Mouse (Mus musculus) frontal cortex, postnatal 25 days (tissue): ENCODE measurements at regions not wholly inside any gene's neighbourhood (a gene's known extent, or its start where the extent isn't known, plus 50 kb on each side); places are given as distances from the start of the nearest gene placed in this dataset.

Experiments
- DNase-seq, 2 experiments: peaks; one replicate each; pipeline ENCODE4 v3.0.0; 2022; ENCODE audit warnings: low spot score in 2 of 2

DNA sequence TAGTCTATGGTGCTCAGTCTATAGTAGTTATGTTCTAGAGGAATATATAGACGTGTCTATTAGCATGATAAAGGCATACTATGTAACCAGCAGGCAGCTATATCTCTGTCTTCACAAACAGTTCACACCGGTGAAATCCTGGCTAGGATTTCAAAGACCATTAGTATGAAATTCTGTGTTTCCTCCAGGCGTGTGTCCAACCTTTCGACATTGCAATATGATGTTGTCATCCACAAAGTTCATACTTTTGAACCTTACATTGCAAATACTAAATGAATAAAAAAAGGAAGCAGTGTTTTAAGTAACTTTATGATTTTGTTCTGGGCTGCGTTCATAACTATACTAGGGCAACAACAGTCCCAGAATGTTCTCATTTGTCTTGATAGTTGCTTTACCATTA is 95.2 kb upstream of the Cpeb2 start:
- DNase-seq: no peak

DNA sequence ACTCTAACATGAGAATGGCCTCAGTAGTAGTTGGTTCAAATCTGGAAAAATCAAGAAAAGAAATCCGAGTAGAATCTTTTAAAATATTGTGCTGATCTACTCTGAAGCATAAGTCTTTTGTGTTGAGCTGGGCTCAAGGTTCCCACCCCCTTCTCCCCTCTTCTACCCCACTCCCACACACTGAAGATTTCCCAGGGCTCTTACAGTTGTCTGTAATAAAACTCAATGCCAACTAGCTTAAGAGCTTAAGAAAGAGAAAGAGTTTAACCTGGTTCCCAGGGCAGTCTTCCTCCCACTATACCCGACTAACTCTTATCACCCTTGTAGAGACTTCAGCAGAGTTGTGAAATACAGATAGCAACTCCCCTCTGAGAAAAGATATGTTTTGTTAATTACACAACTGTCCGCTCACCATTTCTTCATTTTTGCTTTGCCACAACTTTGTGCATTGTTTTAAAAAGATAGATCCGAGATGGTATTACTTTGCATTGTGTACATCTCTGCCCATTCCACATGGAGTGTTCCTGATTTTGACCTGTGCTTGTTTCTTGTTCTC is 94.0 kb upstream of the Cpeb2 start:
- no peak for DNase-seq

DNA sequence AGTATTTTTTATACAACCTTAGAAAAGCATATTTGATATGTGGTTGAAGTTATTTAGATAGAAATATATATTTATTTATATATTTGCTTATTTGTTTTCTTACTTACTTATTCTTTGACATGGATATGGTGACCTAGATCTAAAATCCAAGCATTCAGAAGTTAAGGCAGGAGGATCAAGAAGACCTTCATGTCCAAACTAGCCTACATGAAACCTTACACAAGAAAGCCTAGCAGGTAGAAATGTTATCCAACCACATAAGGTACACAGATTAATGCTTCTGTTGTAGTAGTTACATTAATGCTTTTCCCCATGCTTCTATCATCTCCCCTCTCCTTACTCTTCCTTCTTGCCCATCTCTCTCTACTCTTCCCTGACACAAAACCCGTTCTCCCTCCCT is 93.2 kb upstream of the Cpeb2 start:
- DNase-seq: no peak

DNA sequence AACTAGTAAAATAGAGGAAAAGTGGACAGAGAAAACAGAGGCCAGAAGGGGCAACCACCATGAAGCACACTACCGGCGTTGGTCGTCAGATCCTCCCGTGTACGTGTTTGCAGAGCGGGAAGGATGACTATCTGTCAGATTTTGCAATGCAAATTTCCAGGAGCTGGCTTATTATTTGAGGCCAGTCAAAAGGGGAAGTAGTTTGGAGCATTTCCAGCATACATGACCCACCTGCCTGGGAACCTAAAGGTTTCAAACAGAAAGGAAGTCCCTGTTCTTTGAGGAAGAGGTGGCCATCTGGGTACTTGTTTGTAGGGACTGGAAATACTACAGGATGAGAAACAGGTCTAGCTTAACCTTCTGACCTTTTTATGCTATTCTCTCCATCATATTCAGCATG is 87.0 kb upstream of the Cpeb2 start:
- DNase-seq: no peak

DNA sequence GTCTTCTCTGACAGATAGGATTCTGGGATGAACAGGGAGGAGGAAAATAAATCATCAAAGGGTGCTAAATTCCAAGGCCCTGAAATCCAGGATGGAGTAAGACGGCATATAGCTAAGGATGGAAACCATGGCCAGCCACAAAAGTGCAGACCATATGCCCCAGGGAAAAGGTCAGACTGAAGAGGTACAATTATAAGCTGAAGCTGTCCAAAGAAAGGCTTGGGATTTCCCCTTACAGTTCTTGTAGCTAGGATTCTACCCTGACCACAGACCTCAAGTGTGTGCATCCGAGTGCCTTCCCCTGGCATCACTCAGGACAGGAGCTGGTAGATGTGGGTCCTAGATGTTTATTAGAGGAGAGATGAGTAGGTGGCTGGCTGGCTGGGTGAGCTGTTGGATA is 86.0 kb upstream of the Cpeb2 start:
- no peak for DNase-seq

DNA sequence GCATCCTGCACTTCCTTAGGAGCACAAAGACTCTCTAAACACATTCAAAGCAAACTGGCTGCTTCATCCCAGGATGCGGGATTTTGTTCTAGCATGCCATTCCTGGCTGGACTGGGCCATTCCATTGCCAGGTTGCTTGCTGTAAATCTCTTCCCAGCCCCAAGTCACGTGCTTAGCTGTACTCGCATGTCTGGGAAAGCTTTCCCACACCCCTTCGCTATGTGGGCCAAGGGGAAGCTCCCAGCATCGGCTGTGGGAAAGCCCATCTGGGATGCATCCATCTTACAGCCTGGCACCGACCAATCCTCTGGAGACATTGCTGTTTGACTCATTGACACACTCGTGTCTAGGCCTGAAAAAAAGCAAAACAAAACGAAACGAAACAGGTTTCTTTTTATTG is 84.5 kb upstream of the Cpeb2 start:
- no peak for DNase-seq

DNA sequence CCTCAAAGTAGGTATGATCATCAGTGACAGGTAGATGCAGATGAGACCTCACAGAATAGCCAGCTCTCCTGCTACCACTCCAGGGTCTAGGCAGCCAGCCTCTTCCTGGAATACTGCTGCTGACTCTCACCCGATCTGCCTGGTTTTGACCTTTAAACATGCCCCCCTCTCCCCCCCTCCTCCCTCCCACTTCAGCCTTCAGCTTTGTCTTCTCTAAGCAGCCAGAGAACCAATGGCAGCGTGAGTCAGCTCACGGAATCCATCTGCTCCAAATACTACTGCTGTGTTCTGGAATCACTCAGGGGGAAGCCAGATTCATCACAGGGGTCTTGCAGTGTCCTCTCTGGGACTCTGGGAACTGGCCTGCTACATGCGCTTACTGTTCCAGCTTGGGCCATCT is 83.4 kb upstream of the Cpeb2 start:
- DNase-seq: no peak

DNA sequence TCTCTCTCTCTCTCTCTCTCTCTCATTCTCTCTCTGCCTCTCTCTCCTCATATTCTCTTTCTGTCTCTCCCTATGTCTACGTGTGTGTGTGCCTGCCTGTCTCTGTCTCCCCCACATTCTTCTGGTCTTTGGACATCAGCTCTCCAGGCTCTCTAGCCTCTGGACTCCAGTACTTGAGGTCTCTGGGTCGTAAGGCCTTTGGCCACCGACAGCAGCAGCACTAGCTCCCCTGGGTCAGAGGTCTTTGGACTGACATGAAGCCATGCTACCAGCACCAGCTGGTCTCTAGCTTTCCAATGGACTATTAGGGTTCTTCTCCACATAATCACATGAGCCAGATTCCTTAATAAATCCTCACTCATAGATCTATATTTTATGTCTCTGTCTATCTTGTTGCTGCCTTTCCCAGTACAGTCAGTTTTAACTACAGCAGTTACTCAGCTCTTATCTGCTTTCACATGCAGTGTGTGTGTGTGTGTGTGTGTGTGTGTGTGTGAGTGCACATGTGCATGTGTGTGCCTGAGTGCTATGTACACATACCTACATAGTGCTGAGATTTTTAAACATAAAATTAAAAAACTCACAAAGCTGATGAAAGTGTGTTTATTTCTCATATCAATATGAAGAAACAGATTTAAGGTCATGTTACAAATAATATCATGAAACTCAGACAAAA is 81.7 kb upstream of the Cpeb2 start:
- DNase-seq: no peak

DNA sequence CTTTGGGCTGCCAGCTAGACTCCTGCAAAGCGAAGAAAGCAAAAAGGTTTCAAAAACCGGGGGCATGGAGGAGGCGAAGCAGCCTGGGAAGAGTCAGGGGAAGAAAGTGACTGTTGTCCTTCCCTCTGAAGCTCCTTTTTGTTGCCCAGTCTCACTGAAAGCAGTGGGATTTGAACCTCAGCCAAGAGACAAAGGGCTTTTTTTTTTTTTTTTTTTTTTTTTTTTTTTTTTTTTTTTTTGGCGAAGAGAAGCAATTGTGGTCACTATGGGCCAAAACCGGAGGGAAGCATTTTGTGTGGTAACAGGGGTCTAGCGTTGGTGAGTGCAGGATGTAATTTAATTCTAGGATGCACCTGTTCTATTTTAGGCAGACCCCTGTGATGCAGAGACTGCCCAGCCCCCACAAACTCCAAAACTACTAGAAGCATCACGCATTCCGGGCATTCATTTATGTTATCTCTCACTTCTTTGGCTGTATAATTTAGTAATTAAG is 80.8 kb upstream of the Cpeb2 start:
- no peak for DNase-seq

DNA sequence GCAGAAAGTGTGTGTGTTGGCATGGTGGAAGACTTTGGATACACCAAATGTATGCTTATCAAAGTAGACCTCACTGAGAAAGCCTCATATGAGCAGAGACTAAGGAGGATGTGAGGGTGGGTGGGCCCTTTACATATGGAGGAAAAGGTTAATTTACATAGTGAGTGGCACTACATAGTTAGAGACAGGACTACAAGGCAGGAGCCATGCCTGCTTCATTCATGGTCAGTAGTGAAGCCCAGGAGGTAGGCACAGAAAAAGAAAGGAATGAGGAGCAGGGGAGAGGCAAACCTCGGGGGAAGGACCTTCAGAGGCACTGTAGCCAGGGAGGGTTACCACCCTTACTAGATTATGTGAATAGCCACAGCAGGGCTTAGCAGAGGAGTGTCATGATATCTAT is 80.1 kb upstream of the Cpeb2 start:
- DNase-seq: no peak

DNA sequence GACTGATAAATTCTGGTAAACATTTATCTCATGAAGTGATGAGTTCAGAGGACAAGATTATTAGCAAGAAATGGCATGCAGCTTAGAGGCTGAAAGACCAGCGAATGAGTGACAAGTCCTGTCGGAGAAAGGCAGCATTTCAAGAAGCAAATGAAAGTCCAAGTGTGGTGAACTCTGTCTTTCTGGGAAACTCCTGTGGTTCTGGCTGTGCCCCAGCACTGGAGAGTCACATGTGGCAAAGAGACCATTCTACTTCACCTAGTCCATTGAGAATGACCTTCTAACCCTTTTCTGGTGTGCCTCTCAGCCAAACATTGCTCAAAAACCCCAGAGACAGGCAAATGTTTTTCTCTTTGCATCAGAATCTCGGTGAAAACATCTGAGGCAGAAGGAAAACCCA is 76.2 kb upstream of the Cpeb2 start:
- DNase-seq: no peak

DNA sequence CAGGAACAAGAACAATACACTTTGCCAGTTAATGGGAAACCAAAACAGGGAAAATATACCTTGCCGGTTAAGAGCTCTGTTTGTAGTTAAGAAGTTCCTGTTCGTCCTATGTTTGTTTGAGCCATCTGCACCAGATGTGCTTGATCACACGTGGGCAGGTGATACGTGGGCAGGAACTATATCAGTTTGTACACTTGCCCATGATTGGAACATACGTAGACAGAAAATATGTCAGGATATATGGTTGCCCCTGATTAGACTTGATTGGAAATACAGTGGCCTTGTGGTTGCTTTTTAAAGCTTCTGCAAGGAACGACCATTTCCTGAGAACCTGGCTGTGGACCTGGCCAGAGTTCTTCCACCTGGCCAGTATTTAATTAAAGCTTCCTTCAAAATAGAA is 72.8 kb upstream of the Cpeb2 start:
- DNase-seq: no peak

DNA sequence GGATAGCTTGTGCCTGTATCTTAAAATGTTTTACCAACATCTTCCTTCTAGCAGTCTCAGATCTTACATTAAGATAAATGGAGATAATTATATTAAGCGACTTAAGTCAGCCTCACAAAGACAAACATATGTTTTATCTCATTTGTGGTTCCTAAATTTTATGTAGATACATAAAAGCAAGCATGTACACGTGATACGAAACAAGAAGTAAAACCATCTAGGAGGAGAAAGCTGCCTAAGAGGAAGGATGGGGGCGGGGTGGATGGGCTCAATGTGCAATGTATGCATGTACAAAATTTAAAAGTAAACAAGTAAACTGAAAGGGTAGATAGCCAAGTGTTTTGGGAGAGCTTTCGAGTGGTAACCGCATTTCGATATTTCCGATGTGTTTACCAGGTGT is 51.5 kb upstream of the Cpeb2 start:
- no peak for DNase-seq
